In genomic region chr12:112861911-112862321, GRCm38 (mm10) we compare ENCODE assay signal across 2 mouse cellular contexts.
TF ChIP-seq lines count a peak whose summit lies in the region.

No protein-coding gene starts in this region.

TF ChIP-seq in C2C12, 6 proteins besides CTCF, POLR2A, EP300 and RAD21 (continued from another document):
- TF ChIP-seq MYOG (IDR thresholded peaks at IDR 0.05; ENCODE audit: control insufficient read depth, extremely low read depth, insufficient read length) (no peak), MYOD1 (IDR thresholded peaks at IDR 0.05; ENCODE audit: control insufficient read depth, insufficient read length, low read depth) (peak; percentile 70), MAX (IDR thresholded peaks at IDR 0.05) (no peak), USF1 (IDR thresholded peaks at IDR 0.05; ENCODE audit: low read depth) (no peak)
TF ChIP-seq in C2C12: peak in this region for 1.

TF ChIP-seq in MEL, 35 proteins besides CTCF, POLR2A, EP300 and RAD21 (continued from another document):
- TF ChIP-seq MEF2A (IDR thresholded peaks at IDR 0.05; ENCODE audit: extremely low read depth, insufficient replicate concordance, low read depth, low read length, poor library complexity, severe bottlenecking) = no peak
